Mouse (Mus musculus) limb, embryonic 14.5 days (tissue): Measurements from ENCODE around the gene Tor4a. TPM values are rescaled to one million over a fixed set of nuclear protein-coding genes. Genes with fewer than 3 reads are reported as not detected.

ENCODE experiments used
- ATAC-seq: fragments of 200-750 bp; cut with Nextera tagmentation; 2 replicates; pipeline ENCODE4 v1.8.0; 2017; ENCODE audit warnings: low read depth, moderate number of reproducible peaks, moderate TSS enrichment; ENCODE audit not compliant: low FRiP score
- DNase-seq: peaks from one replicate; pipeline ENCODE4 v3.0.0-alpha.2; 2015; ENCODE audit warnings: low spot score
- H3K27ac ChIP-seq: fragments of 300-500 bp; sonication (generic); replicated peaks from 2 replicates; pipeline ENCODE4 v1.5.1; 2014; ENCODE audit warnings: low read depth, mild to moderate bottlenecking, low read length, moderate library complexity, mixed read lengths
- H3K27me3 ChIP-seq: fragments of 300-500 bp; sonication (generic); 2 replicates; pipeline ENCODE4 v1.6.1; 2014; ENCODE audit warnings: low read length, mixed read lengths; ENCODE audit not compliant: control insufficient read depth, insufficient read depth
- H3K36me3 ChIP-seq: fragments of 300-500 bp; sonication (generic); 2 replicates; pipeline ENCODE4 v1.6.1; 2014; ENCODE audit warnings: mild to moderate bottlenecking, low read length, moderate library complexity, mixed read lengths; ENCODE audit not compliant: control insufficient read depth, insufficient read depth
- H3K4me1 ChIP-seq: fragments of 300-500 bp; sonication (generic); 2 replicates; pipeline ENCODE4 v1.6.1; 2014; ENCODE audit warnings: antibody characterized with exemption, low read length, mixed read lengths; ENCODE audit not compliant: control insufficient read depth, insufficient read depth
- H3K4me2 ChIP-seq: fragments of 300-500 bp; sonication (generic); replicated peaks from 2 replicates; pipeline ENCODE4 v1.6.1; 2014; ENCODE audit warnings: low read depth, mild to moderate bottlenecking, low read length, moderate library complexity; ENCODE audit not compliant: severe bottlenecking
- H3K4me3 ChIP-seq: fragments of 300-500 bp; sonication (generic); replicated peaks from 2 replicates; pipeline ENCODE4 v1.5.1; 2014; ENCODE audit warnings: low read length
- H3K9ac ChIP-seq: fragments of 300-500 bp; sonication (generic); 2 replicates; pipeline ENCODE4 v1.6.1; 2014; ENCODE audit warnings: mild to moderate bottlenecking, low read depth, low read length, moderate library complexity; ENCODE audit not compliant: severe bottlenecking
- H3K9me3 ChIP-seq: fragments of 300-500 bp; sonication (generic); 2 replicates; pipeline ENCODE4 v1.6.1; 2016; ENCODE audit warnings: low read length; ENCODE audit not compliant: control insufficient read depth
- POLR2A ChIP-seq: fragments of 200-500 bp; IDR thresholded peaks from 2 replicates; pipeline ENCODE4 v1.8.0; 2012; ENCODE audit warnings: inconsistent platforms, mild to moderate bottlenecking, moderate library complexity, borderline replicate concordance; ENCODE audit not compliant: insufficient read depth, insufficient read length; ENCODE audit errors: extremely low read depth
- WGBS: fragments of 180-500 bp; shearing (Covaris S2); extraction: QIAGEN DNeasy Blood & Tissue Kit; methylation state at CpG from one replicate; pipeline ENCODE4 v1.1.7; 2014; 5-methylcytosine and 5-hydroxymethylcytosine counted together
- polyA plus RNA-seq, 2 experiments: library from polyadenylated mRNA; depleted of rRNA in 1 of 2; stranded (reverse) in 1 of 2; unstranded in 1 of 2; fragments of >200 nt; fragmentation: Nextera tagmentation in 1 of 2; extraction: Ambion mirVana in 1 of 2; gene quantifications; 2 replicates each; pipeline versions ENCODE4 v1.2.1 to v1.2.3; 2012 to 2014

Gene Tor4a
- polyA plus RNA-seq, 2 experiments, result 5.9 to 8.1 TPM

- no peak overlapping the region for H3K4me3 ChIP-seq
- H3K27ac ChIP-seq, result no peak overlapping the region
- no peaks in the 10 kb centered on the region for H3K9me3 ChIP-seq
- H3K27me3 ChIP-seq, result no peaks in the 10 kb centered on the region
- 45% methylated on average over 2 of the region's 2 CpGs for WGBS
- H3K9ac ChIP-seq, result no peak overlapping the region
- ATAC-seq (no peak), DNase-seq (peak; percentile 42)
- H3K4me1 ChIP-seq, result no peaks in the 10 kb centered on the region
- H3K4me2 ChIP-seq, result no peak overlapping the region
- H3K36me3 ChIP-seq, result no peaks in the 10 kb centered on the region
- no peak for TF ChIP-seq POLR2A
Measured at GRCm38 (mm10) chr2:25157655-25158054, 39.0 kb downstream of the Tor4a start.

DNA sequence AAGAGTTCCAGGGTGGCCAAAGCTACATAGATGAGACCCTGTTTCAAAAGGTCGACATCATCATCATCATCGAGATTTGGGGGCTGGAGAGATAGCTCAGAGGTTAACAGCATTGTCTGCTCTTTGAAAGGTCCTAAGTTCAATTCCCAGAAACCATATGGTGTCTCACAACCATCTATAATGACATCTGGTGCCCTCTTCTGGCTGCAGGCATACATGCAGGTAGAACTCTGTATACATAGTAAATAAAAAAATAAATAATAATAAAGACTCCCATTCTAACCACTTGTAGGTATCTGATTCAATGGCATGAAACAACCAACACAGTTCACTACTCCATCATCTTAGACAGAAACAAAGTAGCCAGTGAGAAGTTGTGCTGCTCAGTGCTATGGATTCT is 39.7 kb downstream of the Tor4a start:
- 37% methylated on average over 2 of the region's 2 CpGs for WGBS
- TF ChIP-seq POLR2A, result no peak
- no peak for DNase-seq

DNA sequence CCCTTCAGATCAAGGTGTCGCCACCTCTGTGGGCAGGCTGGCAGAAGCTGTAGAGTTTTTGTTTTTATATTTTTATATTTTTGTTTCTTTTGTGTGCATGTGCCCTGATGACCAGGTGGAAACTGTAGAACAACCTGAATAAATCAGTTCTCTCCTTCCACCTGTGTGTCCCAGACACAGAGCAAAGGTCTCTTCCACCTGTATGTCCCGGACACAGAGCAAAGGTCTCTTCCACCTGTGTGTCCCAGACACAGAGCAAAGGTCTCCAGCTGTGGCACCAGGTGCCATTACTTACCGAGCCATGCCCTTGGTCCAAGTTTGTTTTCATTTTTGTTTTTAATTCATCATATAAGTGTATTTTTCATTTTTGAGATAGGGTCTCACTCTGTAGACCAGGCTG is 40.5 kb downstream of the Tor4a start:
- ATAC-seq, result no peak
- Histone ChIP-seq H3K27ac (no peak overlapping the region), H3K27me3 (no peaks in the 10 kb centered on the region), H3K4me1 (no peaks in the 10 kb centered on the region), H3K9ac (no peak overlapping the region), H3K36me3 (no peaks in the 10 kb centered on the region), H3K9me3 (no peaks in the 10 kb centered on the region), H3K4me2 (no peak overlapping the region), H3K4me3 (no peak overlapping the region)
- DNase-seq, result no peak
- no peak for TF ChIP-seq POLR2A
- WGBS, result 93% methylated on average over 3 of the region's 3 CpGs

More for the DNA sequence above, 39.7 kb downstream of the Tor4a start:
- Histone ChIP-seq H3K9ac (no peak overlapping the region), H3K27ac (no peak overlapping the region), H3K9me3 (no peaks in the 10 kb centered on the region), H3K4me2 (no peak overlapping the region), H3K36me3 (no peaks in the 10 kb centered on the region), H3K27me3 (no peaks in the 10 kb centered on the region), H3K4me1 (no peaks in the 10 kb centered on the region), H3K4me3 (no peak overlapping the region)
- no peak for ATAC-seq

GRCm38 (mm10) chr2:25151280-25151956 is 45.3 kb downstream of the Tor4a start:
- ATAC-seq (no peak), DNase-seq (no peak)
- H3K4me2 ChIP-seq, result no peak overlapping the region
- H3K27me3 ChIP-seq, result no peaks in the 10 kb centered on the region
- WGBS, result 76% methylated on average over 4 of the region's 4 CpGs
- no peaks in the 10 kb centered on the region for H3K4me1 ChIP-seq
- no peak overlapping the region for H3K4me3 ChIP-seq
- no peak for TF ChIP-seq POLR2A
- H3K27ac ChIP-seq, result no peak overlapping the region
- no peaks in the 10 kb centered on the region for H3K9me3 ChIP-seq
- no peak overlapping the region for H3K9ac ChIP-seq
- H3K36me3 ChIP-seq, result no peaks in the 10 kb centered on the region

- no peaks in the 10 kb centered on the region for H3K36me3 ChIP-seq
- no peaks in the 10 kb centered on the region for H3K27me3 ChIP-seq
- H3K4me3 ChIP-seq, result no peak overlapping the region
- DNase-seq, result no peak
- no peak for ATAC-seq
- H3K9ac ChIP-seq, result no peak overlapping the region
- no peak overlapping the region for H3K27ac ChIP-seq
- H3K4me1 ChIP-seq, result no peaks in the 10 kb centered on the region
- TF ChIP-seq POLR2A, result no peak
- no peaks in the 10 kb centered on the region for H3K9me3 ChIP-seq
- 77% methylated on average over 2 of the region's 2 CpGs for WGBS
- H3K4me2 ChIP-seq, result no peak overlapping the region
Measured at GRCm38 (mm10) chr2:25149643-25150042, 47.0 kb downstream of the Tor4a start.
